Mouse (Mus musculus): ENCODE measurements around the gene Cd6.

Gene Cd6

GRCm38 (mm10) chr19:10763381-10764031, 66.4 kb downstream of the Cd6 start:
- no peak for DNase-seq (ENCODE audit: low spot score in 2 of 2)

DNA sequence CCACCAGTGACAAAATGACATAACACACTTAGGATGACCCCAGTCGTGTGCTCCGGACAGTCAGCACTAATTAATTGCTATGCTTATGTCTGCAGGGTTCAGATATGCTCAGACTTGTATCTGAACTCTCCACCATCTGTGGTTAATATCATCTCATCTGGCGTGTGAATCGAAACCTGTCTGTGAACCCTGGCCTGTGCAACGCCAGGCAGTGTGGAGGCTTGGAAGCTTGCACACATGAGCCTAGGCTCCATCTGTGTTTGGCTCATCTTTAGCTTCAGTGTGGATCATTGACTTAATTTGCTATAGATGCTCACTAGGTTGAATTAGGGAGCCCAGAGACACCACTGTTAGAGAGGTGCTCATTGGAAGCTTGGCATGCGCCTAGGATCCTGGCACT, 67.4 kb downstream of the Cd6 start:
- no peak for DNase-seq (ENCODE audit: low spot score in 2 of 2)

- DNase-seq (ENCODE audit: low spot score in 2 of 2) = no peak
Measured at GRCm38 (mm10) chr19:10761794-10762415, 68.0 kb downstream of the Cd6 start.

DNA sequence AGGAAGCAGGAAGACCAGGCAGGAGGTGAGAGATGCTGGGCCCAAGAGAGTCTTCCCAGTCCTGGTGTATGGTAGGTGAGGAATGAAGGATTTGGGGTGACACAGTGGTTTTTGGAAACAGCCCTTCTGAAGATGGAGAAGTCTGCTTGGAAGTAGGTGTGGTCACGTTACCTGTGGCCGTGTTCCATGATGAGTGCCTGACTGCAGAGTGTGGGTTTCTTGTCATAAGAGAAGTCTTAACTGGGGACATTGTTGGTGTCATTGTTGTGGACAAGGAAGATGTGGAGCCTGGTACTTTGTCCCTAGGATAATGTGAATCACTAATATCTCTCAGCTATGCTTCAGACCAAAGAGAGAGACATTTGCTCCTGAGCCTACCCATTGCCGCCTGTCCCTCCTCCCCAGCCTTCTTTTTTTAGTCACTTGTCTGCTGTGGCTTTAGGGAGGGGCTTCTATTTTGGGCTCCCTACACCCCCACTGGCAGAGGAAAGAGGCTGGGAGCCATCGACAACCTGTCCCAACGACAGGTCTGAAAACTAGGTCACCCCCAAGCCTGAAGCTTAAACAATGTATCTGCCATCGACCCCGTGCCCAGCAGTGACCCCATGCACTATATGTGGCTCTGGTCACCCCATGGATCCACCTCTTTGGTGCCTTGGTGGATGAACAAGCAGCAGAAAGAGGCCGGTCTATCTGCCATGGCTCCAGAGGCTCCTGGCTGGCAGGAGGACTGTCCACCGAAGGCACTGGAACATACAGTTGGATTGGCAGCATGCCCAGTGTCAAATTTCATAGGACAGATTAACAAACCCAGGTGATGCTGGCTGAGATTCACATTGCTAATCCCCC, 69.7 kb downstream of the Cd6 start:
- no peak for DNase-seq (ENCODE audit: low spot score in 2 of 2)

DNA sequence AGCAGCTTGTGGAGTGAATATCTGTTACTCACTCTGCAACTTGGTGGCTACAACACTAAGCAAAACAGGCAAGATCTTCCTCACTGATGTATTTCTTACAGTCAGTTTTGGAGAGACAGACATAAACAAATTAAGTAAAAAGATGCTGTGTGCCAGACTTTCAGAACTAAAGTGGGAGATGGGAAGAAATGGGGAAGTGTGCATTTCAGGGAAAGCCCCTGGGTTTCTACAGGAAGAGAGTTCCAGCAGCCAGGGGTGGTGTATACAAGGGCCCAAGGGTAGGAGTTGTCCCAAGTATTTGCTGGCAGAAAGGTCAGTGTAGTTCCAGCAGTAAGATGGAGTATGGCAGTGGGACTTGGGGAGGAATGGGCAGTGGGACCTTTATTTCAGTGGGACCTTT, 70.3 kb downstream of the Cd6 start:
- DNase-seq (ENCODE audit: low spot score in 2 of 2) = no peak

GRCm38 (mm10) chr19:10758708-10759107, 71.2 kb downstream of the Cd6 start:
- DNase-seq (ENCODE audit: low spot score in 2 of 2) = no peak

GRCm38 (mm10) chr19:10757526-10757925, 72.3 kb downstream of the Cd6 start:
- DNase-seq (ENCODE audit: low spot score in 2 of 2) = no peak

GRCm38 (mm10) chr19:10757125-10757524, 72.7 kb downstream of the Cd6 start:
- no peak for DNase-seq (ENCODE audit: low spot score in 2 of 2)

GRCm38 (mm10) chr19:10752646-10753045, 77.2 kb downstream of the Cd6 start:
- DNase-seq (ENCODE audit: low spot score in 2 of 2) = no peak

DNA sequence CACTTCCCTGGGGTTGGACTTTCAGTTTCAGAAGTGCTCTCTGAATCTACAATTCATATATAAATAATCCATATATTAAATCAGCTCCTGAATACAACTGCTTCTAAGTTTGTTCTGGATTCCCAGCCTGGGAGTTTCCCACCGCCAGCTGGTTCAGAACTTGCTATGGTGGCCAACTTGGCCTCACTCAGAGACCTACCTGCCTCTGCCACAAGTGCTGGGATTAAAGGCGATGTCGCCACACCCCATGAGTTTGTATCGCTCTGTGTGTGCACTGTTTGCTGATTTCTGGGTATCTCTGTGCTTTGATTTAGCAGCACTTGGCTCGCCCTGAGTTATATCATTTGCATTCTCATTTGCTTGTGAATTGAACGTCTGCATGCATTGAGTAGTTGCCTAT, 77.8 kb downstream of the Cd6 start:
- no peak for DNase-seq (ENCODE audit: low spot score in 2 of 2)

DNA sequence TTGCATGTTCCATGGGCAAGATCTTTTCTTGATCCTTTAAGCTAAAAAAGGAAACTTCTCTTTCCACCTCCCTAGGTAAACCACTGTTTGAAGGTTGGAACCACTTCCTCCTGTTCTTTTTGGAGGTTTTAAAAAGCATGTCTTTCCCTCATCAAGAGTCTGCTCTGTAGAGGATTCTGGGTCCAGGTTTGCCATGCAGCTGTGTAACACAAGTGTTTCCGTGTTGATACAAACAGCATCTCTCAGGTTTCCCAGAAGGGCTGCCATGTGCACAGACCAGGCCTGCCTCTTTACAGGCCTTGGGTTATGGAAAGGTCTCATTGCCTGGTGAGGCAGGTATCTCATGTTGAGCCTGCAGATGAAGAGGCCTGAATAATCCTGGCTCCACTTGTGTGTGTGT, 78.3 kb downstream of the Cd6 start:
- no peak for DNase-seq (ENCODE audit: low spot score in 2 of 2)

- DNase-seq (ENCODE audit: low spot score in 2 of 2) = no peak
Measured at GRCm38 (mm10) chr19:10750161-10750560, 79.7 kb downstream of the Cd6 start.

DNA sequence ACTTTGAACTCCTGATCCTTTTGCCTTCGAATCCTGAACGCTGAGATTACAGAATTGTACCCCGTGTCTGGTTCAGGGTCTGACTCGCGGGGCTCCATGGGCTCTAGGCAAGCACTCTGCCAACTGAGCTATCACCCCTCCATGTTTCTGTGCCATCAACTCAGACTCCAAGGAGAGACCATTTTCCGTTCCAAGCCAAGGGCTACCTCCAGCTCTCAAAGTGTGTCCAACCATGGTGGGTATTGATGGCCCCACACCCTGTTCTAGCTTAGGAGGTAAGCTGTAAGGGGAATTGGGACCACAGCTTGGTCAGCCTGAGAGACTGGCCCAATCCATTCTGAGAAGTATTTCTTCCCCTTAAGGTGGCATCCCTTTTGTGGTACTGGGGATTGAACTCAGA, 80.6 kb downstream of the Cd6 start:
- DNase-seq (ENCODE audit: low spot score in 2 of 2) = no peak

DNA sequence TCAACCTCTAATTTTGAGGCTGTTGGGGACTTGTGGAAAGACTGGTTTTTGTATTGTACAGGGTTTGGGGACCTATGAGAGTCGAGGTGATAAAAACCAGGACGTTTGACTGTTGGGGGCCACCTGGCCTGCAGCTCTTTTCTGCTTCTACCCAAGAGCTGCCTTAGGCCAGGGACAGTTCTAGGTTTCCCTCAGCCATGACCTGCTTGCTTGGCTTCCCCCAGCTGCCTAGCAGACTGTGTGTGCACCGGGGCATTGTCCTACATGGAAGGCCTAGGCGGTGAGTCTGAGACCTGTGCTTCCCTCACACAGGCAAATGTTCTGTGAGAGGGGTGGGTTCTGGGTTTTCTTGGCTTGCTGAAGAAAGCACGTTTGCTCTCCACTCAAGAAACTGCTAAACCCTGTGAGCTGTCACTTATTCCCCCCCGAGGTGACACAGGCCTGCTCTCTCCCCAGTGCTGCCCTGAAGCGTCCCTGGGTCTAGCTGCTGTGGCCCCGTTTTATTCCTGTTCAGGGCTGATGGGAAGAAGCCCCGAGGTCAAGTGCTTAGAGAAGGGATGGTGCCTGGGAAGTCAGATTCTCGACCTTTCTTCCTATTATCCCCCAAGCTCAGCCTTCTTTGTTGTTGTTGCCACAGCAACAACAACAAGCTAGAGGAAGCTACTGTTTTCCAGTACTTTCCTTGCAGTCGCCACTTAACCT, 81.3 kb downstream of the Cd6 start:
- DNase-seq (ENCODE audit: low spot score in 2 of 2) = no peak

- no peak for DNase-seq (ENCODE audit: low spot score in 2 of 2)
Measured at GRCm38 (mm10) chr19:10747718-10748117, 82.1 kb downstream of the Cd6 start.

- DNase-seq (ENCODE audit: low spot score in 2 of 2) = no peak
Measured at GRCm38 (mm10) chr19:10747182-10747581, 82.7 kb downstream of the Cd6 start.

DNA sequence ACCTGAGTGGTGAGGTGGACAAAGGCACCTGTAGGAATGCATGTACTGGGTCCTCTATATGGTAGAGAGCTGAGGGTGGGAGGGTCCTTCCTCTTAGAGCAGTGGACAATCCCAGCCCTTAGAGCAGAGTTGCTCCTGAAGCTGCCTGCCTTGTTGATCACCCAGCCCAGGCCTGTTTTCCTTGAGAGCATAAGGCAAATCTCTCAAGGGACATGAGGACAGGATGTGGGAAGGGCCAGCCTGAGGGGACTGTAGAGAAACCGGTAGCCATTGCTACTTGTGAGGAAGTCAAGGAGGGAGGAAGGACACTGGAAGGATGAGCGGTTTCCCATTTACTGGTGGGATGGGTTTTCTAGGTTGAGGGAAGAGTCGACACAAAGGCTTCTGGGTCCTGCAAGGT, 87.3 kb downstream of the Cd6 start:
- DNase-seq (ENCODE audit: low spot score in 2 of 2) = no peak

DNA sequence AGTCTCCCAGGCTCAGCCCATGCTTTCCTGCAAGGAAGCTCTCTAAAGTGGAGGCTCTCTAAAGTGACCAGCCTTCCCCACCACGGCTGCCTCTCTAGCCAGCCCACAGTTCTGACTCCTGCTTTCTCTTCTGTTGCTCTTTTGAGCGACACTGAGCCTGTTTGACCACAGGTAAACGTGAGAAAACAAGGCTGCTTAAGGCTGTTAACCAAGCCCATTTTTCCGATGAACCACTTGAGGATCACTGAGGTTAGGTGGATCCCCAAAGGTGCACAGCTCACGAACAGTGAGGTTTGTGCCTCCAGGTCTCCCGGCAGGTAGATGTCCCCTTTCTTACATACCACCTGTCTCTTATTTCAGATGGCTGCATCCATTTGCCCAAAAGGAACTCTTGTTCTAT, 87.7 kb downstream of the Cd6 start:
- no peak for DNase-seq (ENCODE audit: low spot score in 2 of 2)

DNA sequence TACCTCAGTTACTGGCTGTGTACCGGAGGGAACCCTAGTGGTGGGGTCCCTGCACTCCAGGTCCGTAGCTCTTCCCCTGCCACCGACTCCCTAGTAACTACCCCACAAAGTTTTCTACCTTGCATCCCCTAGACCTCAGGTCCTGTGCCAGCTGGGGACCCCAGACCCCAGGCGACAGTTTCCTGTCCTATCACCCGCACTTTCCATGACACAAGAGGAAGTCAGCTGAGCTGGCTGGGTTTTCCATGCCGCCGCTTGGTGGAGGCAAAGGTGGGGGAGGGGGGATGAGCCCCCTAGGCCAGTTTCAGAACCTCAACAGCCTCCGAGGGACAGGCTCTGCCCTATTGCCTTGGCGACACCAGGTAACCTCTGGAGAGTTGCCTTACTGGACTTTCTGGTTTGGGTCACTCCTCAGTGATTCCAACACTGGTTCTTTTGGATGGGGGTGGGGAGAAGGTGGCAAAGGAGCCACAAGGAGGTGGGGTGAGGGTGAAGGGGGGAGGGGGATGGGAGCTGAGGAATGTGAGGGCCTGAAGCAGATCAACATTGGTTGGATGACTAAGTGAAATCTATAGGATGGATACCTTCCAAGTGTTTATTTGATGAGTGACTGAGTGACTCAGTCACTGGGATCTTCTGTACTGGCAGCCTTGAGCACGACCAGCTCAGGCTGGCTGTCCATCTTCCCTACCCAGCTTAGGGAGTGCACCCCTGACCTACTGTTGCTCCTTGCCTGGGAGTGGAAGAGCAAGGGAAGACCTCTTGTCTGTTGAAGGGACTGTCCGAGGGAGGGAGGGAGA, 89.0 kb downstream of the Cd6 start:
- no peak for DNase-seq (ENCODE audit: low spot score in 2 of 2)

GRCm38 (mm10) chr19:10739916-10740315, 89.9 kb downstream of the Cd6 start:
- no peak for DNase-seq (ENCODE audit: low spot score in 2 of 2)
